Mouse (Mus musculus): ENCODE measurements around the gene Tmem161b. TPM values are rescaled to one million over a fixed set of nuclear protein-coding genes. Genes with fewer than 3 reads are reported as not detected.
"Not testable (repeated sequence)": the region's sequence is repeated elsewhere in the genome, so short reads cannot be mapped to it uniquely, and the experiment has no call there.

Tmem161b gene
- polyA plus RNA-seq (2015; fragmentation: Nextera tagmentation; extraction: Ambion mirVana) = 15.4 and 15.6 TPM in 2 replicates

- Histone ChIP-seq H3K9ac (replicated peaks; ENCODE audit: low read length) (peak within 1 kb of the TSS; percentile 78), H3K9me3 (ENCODE audit: low read length) (no peaks in the 10 kb centered on the region), H3K4me3 (ENCODE audit: low read length) (peak within 1 kb of the TSS; percentile 75), H3K4me1 (ENCODE audit: insufficient read depth, low read length) (peaks cover 10% of the 10 kb centered on the region), H3K4me2 (replicated peaks; ENCODE audit: low read depth, low read length) (peak within 1 kb of the TSS; percentile 87), H3K27me3 (ENCODE audit: insufficient read depth, low read length) (no peaks in the 10 kb centered on the region), H3K36me3 (ENCODE audit: insufficient read depth, low read length) (no peaks in the 10 kb centered on the region), H3K27ac (ENCODE audit: low read length) (peak within 1 kb of the TSS; percentile 80)
- ATAC-seq (ENCODE audit: low FRiP score, low TSS enrichment) = peak; percentile 100
- WGBS = under 1% methylated on average over 49 of the region's 52 CpGs
Observed at GRCm38 (mm10) chr13:84221820-84222681, at the start of gene Tmem161b. Tmem161b (plus strand) TSS chr13:84222296.

GRCm38 (mm10) chr13:84185835-84186234 lies 36.3 kb upstream of the Tmem161b start:
- not testable (repeated sequence) for H3K27me3 ChIP-seq (ENCODE audit: insufficient read depth, low read length); H3K4me3 ChIP-seq (ENCODE audit: low read length); ATAC-seq (ENCODE audit: low FRiP score, low TSS enrichment); H3K4me2 ChIP-seq (replicated peaks; ENCODE audit: low read depth, low read length); H3K9me3 ChIP-seq (ENCODE audit: low read length); H3K27ac ChIP-seq (ENCODE audit: low read length); H3K9ac ChIP-seq (replicated peaks; ENCODE audit: low read length); H3K36me3 ChIP-seq (ENCODE audit: insufficient read depth, low read length); H3K4me1 ChIP-seq (ENCODE audit: insufficient read depth, low read length)

GRCm38 (mm10) chr13:84192723-84193122 lies 29.4 kb upstream of the Tmem161b start:
- no peak overlapping the region for H3K4me3 ChIP-seq (ENCODE audit: low read length)
- ATAC-seq (ENCODE audit: low FRiP score, low TSS enrichment) = no peak
- H3K9ac ChIP-seq (replicated peaks; ENCODE audit: low read length) = no peak overlapping the region
- H3K36me3 ChIP-seq (ENCODE audit: insufficient read depth, low read length) = no peaks in the 10 kb centered on the region
- no peaks in the 10 kb centered on the region for H3K4me1 ChIP-seq (ENCODE audit: insufficient read depth, low read length)
- 79% methylated on average over 3 of the region's 3 CpGs for WGBS
- H3K9me3 ChIP-seq (ENCODE audit: low read length) = no peaks in the 10 kb centered on the region
- no peaks in the 10 kb centered on the region for H3K27me3 ChIP-seq (ENCODE audit: insufficient read depth, low read length)
- H3K27ac ChIP-seq (ENCODE audit: low read length) = no peak overlapping the region
- H3K4me2 ChIP-seq (replicated peaks; ENCODE audit: low read depth, low read length) = no peak overlapping the region

- Histone ChIP-seq H3K9ac (replicated peaks; ENCODE audit: low read length) (peak overlapping the region; percentile 78), H3K9me3 (ENCODE audit: low read length) (no peaks in the 10 kb centered on the region), H3K27me3 (ENCODE audit: insufficient read depth, low read length) (no peaks in the 10 kb centered on the region), H3K4me2 (replicated peaks; ENCODE audit: low read depth, low read length) (peak overlapping the region; percentile 87), H3K4me3 (ENCODE audit: low read length) (peak overlapping the region; percentile 75), H3K36me3 (ENCODE audit: insufficient read depth, low read length) (no peaks in the 10 kb centered on the region), H3K27ac (ENCODE audit: low read length) (peak overlapping the region; percentile 80), H3K4me1 (ENCODE audit: insufficient read depth, low read length) (peaks cover 10% of the 10 kb centered on the region)
- ATAC-seq (ENCODE audit: low FRiP score, low TSS enrichment) = no peak
- WGBS = 3% methylated on average over 10 of the region's 10 CpGs
Observed at GRCm38 (mm10) chr13:84222682-84222992, 541 bp downstream of the Tmem161b start.

GRCm38 (mm10) chr13:84223018-84223417 lies 922 bp downstream of the Tmem161b start:
- ATAC-seq (ENCODE audit: low FRiP score, low TSS enrichment) = no peak
- WGBS = 51% methylated on average over 5 of the region's 5 CpGs
- 0 out of 2 replicates have a peak overlapping the region, but pooled peaks have one; percentile 20 for H3K9ac ChIP-seq (replicated peaks; ENCODE audit: low read length)

GRCm38 (mm10) chr13:84234019-84234418 lies 11.9 kb downstream of the Tmem161b start:
- no peaks in the 10 kb centered on the region for H3K27me3 ChIP-seq (ENCODE audit: insufficient read depth, low read length)
- H3K27ac ChIP-seq (ENCODE audit: low read length) = no peak overlapping the region
- no peak overlapping the region for H3K4me2 ChIP-seq (replicated peaks; ENCODE audit: low read depth, low read length)
- peaks cover 12% of the 10 kb centered on the region for H3K36me3 ChIP-seq (ENCODE audit: insufficient read depth, low read length)
- ATAC-seq (ENCODE audit: low FRiP score, low TSS enrichment) = no peak
- no peak overlapping the region for H3K4me3 ChIP-seq (ENCODE audit: low read length)
- 90% methylated on average over 2 of the region's 2 CpGs for WGBS
- H3K9ac ChIP-seq (replicated peaks; ENCODE audit: low read length) = no peak overlapping the region
- peaks cover 16% of the 10 kb centered on the region for H3K9me3 ChIP-seq (ENCODE audit: low read length)
- no peaks in the 10 kb centered on the region for H3K4me1 ChIP-seq (ENCODE audit: insufficient read depth, low read length)

More at GRCm38 (mm10) chr13:84223018-84223417, 922 bp downstream of the Tmem161b start:
- H3K27me3 ChIP-seq (ENCODE audit: insufficient read depth, low read length) = no peaks in the 10 kb centered on the region
- no peaks in the 10 kb centered on the region for H3K9me3 ChIP-seq (ENCODE audit: low read length)
- no peak overlapping the region for H3K27ac ChIP-seq (ENCODE audit: low read length)
- no peaks in the 10 kb centered on the region for H3K36me3 ChIP-seq (ENCODE audit: insufficient read depth, low read length)
- H3K4me1 ChIP-seq (ENCODE audit: insufficient read depth, low read length) = peaks cover 10% of the 10 kb centered on the region
- peak overlapping the region; percentile 75 for H3K4me3 ChIP-seq (ENCODE audit: low read length)
- peak overlapping the region; percentile 87 for H3K4me2 ChIP-seq (replicated peaks; ENCODE audit: low read depth, low read length)

GRCm38 (mm10) chr13:84236768-84237167 lies 14.7 kb downstream of the Tmem161b start:
- Histone ChIP-seq H3K4me1 (ENCODE audit: insufficient read depth, low read length) (no peaks in the 10 kb centered on the region), H3K27ac (ENCODE audit: low read length) (no peak overlapping the region), H3K36me3 (ENCODE audit: insufficient read depth, low read length) (peaks cover 12% of the 10 kb centered on the region), H3K9ac (replicated peaks; ENCODE audit: low read length) (no peak overlapping the region), H3K27me3 (ENCODE audit: insufficient read depth, low read length) (no peaks in the 10 kb centered on the region), H3K4me3 (ENCODE audit: low read length) (no peak overlapping the region), H3K4me2 (replicated peaks; ENCODE audit: low read depth, low read length) (no peak overlapping the region), H3K9me3 (ENCODE audit: low read length) (peaks cover 16% of the 10 kb centered on the region)
- no peak for ATAC-seq (ENCODE audit: low FRiP score, low TSS enrichment)
- 96% methylated on average over 7 of the region's 7 CpGs for WGBS

- Histone ChIP-seq H3K9ac (replicated peaks; ENCODE audit: low read length) (no peak overlapping the region), H3K4me3 (ENCODE audit: low read length) (no peak overlapping the region), H3K4me2 (replicated peaks; ENCODE audit: low read depth, low read length) (no peak overlapping the region), H3K27me3 (ENCODE audit: insufficient read depth, low read length) (no peaks in the 10 kb centered on the region), H3K36me3 (ENCODE audit: insufficient read depth, low read length) (peaks cover 12% of the 10 kb centered on the region), H3K9me3 (ENCODE audit: low read length) (peaks cover 16% of the 10 kb centered on the region), H3K27ac (ENCODE audit: low read length) (no peak overlapping the region), H3K4me1 (ENCODE audit: insufficient read depth, low read length) (no peaks in the 10 kb centered on the region)
- no peak for ATAC-seq (ENCODE audit: low FRiP score, low TSS enrichment)
Observed at GRCm38 (mm10) chr13:84238184-84238583, 16.1 kb downstream of the Tmem161b start.

- no peaks in the 10 kb centered on the region for H3K9me3 ChIP-seq (ENCODE audit: low read length)
- H3K4me2 ChIP-seq (replicated peaks; ENCODE audit: low read depth, low read length) = no peak overlapping the region
- no peak for ATAC-seq (ENCODE audit: low FRiP score, low TSS enrichment)
- no peaks in the 10 kb centered on the region for H3K36me3 ChIP-seq (ENCODE audit: insufficient read depth, low read length)
- no peaks in the 10 kb centered on the region for H3K27me3 ChIP-seq (ENCODE audit: insufficient read depth, low read length)
- 86% methylated on average over 3 of the region's 3 CpGs for WGBS
- no peak overlapping the region for H3K27ac ChIP-seq (ENCODE audit: low read length)
- H3K4me1 ChIP-seq (ENCODE audit: insufficient read depth, low read length) = no peaks in the 10 kb centered on the region
- no peak overlapping the region for H3K4me3 ChIP-seq (ENCODE audit: low read length)
- no peak overlapping the region for H3K9ac ChIP-seq (replicated peaks; ENCODE audit: low read length)
Observed at GRCm38 (mm10) chr13:84248065-84248464, 26.0 kb downstream of the Tmem161b start.

- Histone ChIP-seq H3K9ac (replicated peaks; ENCODE audit: low read length) (no peak overlapping the region), H3K4me3 (ENCODE audit: low read length) (no peak overlapping the region), H3K4me1 (ENCODE audit: insufficient read depth, low read length) (no peaks in the 10 kb centered on the region), H3K9me3 (ENCODE audit: low read length) (no peaks in the 10 kb centered on the region), H3K27ac (ENCODE audit: low read length) (no peak overlapping the region), H3K36me3 (ENCODE audit: insufficient read depth, low read length) (0 out of 2 replicates have a peak, but pooled peaks cover 3% of the 10 kb centered on the region), H3K27me3 (ENCODE audit: insufficient read depth, low read length) (no peaks in the 10 kb centered on the region), H3K4me2 (replicated peaks; ENCODE audit: low read depth, low read length) (no peak overlapping the region)
- 75% methylated on average over 5 of the region's 5 CpGs for WGBS
- ATAC-seq (ENCODE audit: low FRiP score, low TSS enrichment) = no peak
Observed at GRCm38 (mm10) chr13:84251295-84251694, 29.2 kb downstream of the Tmem161b start.
